Mouse (Mus musculus) kidney, adult 2 months (tissue): ENCODE data around the gene Kalrn. TPM values are rescaled to one million over a fixed set of nuclear protein-coding genes. Genes with fewer than 3 reads are reported as not detected.

Experiments used
- DNase-seq: peaks from one replicate; pipeline ENCODE4 v3.0.0; 2021
- H3K27ac ChIP-seq: fragments of 200-500 bp; 2 replicates; pipeline ENCODE4 v1.5.1; 2012; ENCODE audit warnings: low read depth, low read length, control low read depth, inconsistent platforms; ENCODE audit not compliant: insufficient read depth
- H3K27me3 ChIP-seq: fragments of 200-500 bp; replicated peaks from 2 replicates; pipeline ENCODE4 v1.6.1; 2012; ENCODE audit warnings: mild to moderate bottlenecking, moderate library complexity, low read length, inconsistent platforms; ENCODE audit not compliant: control insufficient read depth, insufficient read depth
- H3K36me3 ChIP-seq: fragments of 200-500 bp; 2 replicates; pipeline ENCODE4 v1.6.1; 2012; ENCODE audit warnings: mild to moderate bottlenecking, moderate library complexity, low read length, inconsistent platforms; ENCODE audit not compliant: control insufficient read depth, insufficient read depth
- H3K4me1 ChIP-seq: fragments of 200-500 bp; 2 replicates; pipeline ENCODE4 v1.6.1; 2011; ENCODE audit warnings: low read length; ENCODE audit not compliant: control insufficient read depth, insufficient read depth
- H3K4me3 ChIP-seq: fragments of 200-500 bp; 2 replicates; pipeline ENCODE4 v1.5.1; 2011; ENCODE audit warnings: mild to moderate bottlenecking, low read depth, low read length, control low read depth; ENCODE audit not compliant: insufficient read depth
- CTCF ChIP-seq: fragments of 200-500 bp; conservative IDR thresholded peaks from 2 replicates; pipeline ENCODE4 v1.5.1; 2011; ENCODE audit warnings: low read depth, mild to moderate bottlenecking, control low read depth, low read length, moderate library complexity, mixed read lengths; ENCODE audit not compliant: insufficient read depth, insufficient read length
- POLR2A ChIP-seq: fragments of 200-500 bp; IDR thresholded peaks from one replicate; pipeline ENCODE4 v1.6.1; 2011; ENCODE audit warnings: low read depth, low read length, control low read depth
- WGBS: fragments of 180-500 bp; shearing (Covaris S2); methylation state at CpG from one replicate; pipeline ENCODE4 v1.1.7; 2018; 5-methylcytosine and 5-hydroxymethylcytosine counted together
- polyA plus RNA-seq: library from polyadenylated mRNA; depleted of rRNA; stranded (reverse); fragments of >200 nt; gene quantifications from 2 replicates; pipeline ENCODE4 v1.2.3, GENCODE M21; 2012

The Kalrn gene
- polyA plus RNA-seq, 1 experiment, result 8.6 TPM

DNA sequence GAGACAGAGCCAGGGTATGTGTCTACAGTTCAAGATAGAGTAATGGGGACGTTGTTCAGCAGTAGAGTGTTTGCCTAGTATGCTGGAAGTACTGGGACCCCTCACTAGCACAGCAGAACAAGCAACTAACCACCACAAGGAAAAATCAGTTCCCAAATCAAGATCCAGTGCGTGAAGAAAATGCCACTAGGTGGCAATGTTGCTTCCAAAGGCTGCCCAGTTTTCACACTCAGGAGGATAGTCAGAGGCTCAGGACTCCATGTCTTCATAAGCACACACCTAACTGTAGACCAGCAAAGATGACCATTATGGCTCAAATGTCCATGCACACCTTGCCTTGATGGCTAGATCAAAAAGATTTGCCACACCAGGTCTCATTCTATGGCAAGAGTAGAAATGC is 454.0 kb downstream of the Kalrn start:
- H3K27me3 ChIP-seq, result no peaks in the 10 kb centered on the region

DNA sequence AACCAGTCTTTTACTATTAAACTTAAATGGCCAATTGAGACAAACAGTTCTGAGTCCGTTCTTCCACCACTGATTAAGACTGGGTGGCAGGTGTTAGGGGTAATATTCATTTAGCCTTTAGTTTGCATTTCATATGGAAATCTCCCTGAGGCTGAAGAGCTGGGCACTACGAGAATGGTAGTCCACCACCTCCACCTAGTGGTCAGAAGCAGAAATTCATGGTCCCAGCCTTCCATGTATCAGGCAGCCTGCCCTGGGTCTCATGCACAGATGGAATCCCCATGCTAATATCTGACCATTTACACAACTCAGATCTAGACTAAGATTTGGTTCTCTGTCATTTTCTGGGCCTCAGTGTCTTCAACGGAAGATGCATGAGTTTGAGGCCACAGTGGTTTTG is 458.7 kb downstream of the Kalrn start:
- no peaks in the 10 kb centered on the region for H3K36me3 ChIP-seq
- 10% methylated on average over 3 of the region's 3 CpGs for WGBS
- TF ChIP-seq POLR2A (no peak), CTCF (peak; percentile 95)
- no peak overlapping the region for H3K27ac ChIP-seq
- H3K27me3 ChIP-seq, result no peaks in the 10 kb centered on the region
- DNase-seq, result peak; percentile 67
- H3K4me1 ChIP-seq, result no peaks in the 10 kb centered on the region
- no peak overlapping the region for H3K4me3 ChIP-seq

More for the DNA sequence above, 454.0 kb downstream of the Kalrn start:
- peak; percentile 66 for TF ChIP-seq CTCF
- no peak for TF ChIP-seq POLR2A
- H3K27ac ChIP-seq, result no peak overlapping the region
- DNase-seq, result peak; percentile 38
- H3K4me3 ChIP-seq, result no peak overlapping the region
- H3K36me3 ChIP-seq, result no peaks in the 10 kb centered on the region
- H3K4me1 ChIP-seq, result no peaks in the 10 kb centered on the region
- 32% methylated on average over 2 of the region's 2 CpGs for WGBS

DNA sequence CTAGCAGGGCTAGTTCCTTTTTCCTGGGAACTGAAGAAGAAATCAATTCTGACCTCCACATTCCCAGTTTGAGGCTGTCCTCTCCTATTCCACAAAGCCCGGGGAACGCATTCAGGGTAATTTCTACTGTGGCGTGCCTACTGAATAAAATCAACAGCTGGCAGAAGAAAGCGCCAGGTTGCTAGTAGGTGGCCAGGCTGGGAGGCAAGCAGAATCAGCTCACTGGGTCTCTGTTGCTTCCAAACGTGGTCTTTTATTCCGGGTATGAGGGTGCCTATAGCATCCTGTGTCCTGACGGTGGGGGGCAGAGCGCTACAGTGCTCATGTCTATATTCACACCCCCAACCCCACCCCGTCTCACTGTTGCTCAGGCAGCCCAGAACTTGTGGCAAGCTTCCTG is 460.2 kb downstream of the Kalrn start:
- no peak for DNase-seq
- Histone ChIP-seq H3K27ac (no peak overlapping the region), H3K27me3 (no peaks in the 10 kb centered on the region), H3K4me1 (no peaks in the 10 kb centered on the region), H3K36me3 (no peaks in the 10 kb centered on the region), H3K4me3 (no peak overlapping the region)
- WGBS, result 92% methylated on average over 9 of the region's 9 CpGs
- TF ChIP-seq CTCF (no peak), POLR2A (no peak)

DNA sequence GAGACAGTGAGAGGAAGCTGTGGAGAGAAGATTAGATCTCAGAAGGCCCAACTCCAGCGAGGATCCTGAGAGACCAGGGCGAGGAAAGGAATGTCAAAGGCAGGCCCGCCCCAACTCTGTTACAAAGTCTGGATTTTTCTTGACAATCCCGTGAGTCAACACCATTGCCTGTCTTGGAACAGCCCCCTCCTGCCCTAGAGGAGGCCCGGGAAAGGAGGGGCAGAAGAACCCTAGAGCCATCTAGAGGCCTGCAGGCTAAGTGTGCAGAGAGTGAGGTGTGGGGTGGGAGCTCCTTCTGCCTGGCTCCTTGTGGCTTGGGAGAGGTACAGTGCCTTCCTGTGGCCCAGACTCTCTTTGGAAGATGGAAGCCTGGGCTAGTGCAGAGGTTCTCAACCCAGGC is 460.8 kb downstream of the Kalrn start:
- DNase-seq, result no peak
- H3K27me3 ChIP-seq, result no peaks in the 10 kb centered on the region
- no peaks in the 10 kb centered on the region for H3K36me3 ChIP-seq
- no peak overlapping the region for H3K4me3 ChIP-seq
- no peaks in the 10 kb centered on the region for H3K4me1 ChIP-seq
- peak; percentile 41; the same call in 1 of the 2 replicates for TF ChIP-seq CTCF
- TF ChIP-seq POLR2A, result no peak
- no peak overlapping the region for H3K27ac ChIP-seq
- WGBS, result 54% methylated on average over 5 of the region's 5 CpGs

DNA sequence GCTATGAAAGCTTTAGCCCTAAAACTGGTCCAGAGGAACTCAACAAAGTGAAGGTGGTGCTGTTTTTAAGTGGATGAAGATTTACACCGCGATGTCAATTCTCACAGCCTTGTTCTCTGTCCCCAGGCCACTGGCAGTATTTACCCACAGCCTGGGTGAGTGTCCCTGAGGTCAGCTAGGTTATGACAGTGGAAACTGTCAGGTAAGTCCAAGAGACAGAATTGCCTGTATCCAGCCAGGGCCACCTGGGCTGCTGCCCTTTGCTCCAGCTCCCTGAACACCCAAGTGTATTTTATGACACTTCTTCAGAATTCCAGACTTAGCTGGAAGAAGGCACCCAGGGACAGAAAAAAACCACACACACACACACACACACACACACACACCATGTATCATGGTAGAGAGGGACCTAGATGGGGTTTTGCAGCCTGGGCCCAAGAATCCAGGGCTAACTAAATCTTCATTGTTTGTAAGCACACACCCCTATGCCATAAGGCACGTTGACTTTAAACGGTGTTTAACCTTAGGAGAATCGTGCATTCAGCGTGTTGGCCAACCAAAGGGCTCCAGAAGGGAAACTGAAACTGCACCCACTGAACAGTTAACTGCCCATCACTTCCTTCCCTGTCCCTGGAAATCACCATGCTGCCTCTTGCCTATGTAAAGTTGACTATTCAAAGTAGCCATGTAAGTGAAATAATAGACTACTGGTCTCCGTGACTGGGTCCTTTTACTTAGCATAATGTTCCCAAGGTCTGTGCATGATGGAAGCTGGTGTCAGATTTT is 462.3 kb downstream of the Kalrn start:
- no peaks in the 10 kb centered on the region for H3K27me3 ChIP-seq
- H3K4me3 ChIP-seq, result no peak overlapping the region
- no peaks in the 10 kb centered on the region for H3K4me1 ChIP-seq
- H3K27ac ChIP-seq, result no peak overlapping the region
- TF ChIP-seq POLR2A (no peak), CTCF (no peak)
- 74% methylated on average over 7 of the region's 7 CpGs for WGBS
- H3K36me3 ChIP-seq, result no peaks in the 10 kb centered on the region
- no peak for DNase-seq

DNA sequence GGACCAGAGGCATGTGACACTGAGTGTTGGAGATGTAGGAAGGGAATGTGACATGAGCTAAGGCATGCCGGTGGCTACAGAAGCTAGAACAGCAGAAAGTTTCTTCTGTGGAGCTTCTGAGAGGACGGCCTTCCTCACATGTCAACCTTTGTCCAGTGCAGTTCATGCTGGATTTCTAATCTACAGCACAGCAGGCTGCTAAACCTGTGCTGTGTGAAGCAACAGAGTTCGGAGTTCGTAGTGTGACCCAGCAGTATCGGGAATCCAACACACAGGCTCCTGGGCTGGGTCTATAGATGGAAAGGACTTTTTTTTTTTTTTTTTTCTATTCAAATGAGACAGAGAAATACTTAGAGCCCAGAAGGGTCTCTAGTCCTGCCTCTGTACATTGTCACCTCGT is 468.9 kb downstream of the Kalrn start:
- DNase-seq, result no peak

DNA sequence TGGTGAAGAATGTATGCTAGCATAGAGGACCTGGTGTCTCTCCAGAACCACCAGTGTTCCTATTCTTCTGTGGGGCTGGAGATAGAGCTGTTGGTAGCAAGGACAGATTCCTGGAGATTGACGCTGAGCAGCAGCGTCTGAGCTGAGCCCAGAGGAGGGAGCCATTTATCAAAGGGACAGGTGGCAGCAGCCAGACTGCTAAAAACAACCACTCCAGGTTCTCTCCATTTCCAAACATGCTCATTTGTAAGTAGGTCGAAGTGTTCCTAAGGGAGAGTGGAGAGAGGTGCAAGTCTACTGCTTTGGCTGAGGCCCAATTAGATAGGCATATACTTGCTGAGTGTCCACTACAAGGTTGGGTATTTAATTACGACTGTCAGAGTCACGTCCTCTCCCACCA is 470.6 kb downstream of the Kalrn start:
- no peak overlapping the region for H3K4me3 ChIP-seq
- H3K36me3 ChIP-seq, result no peaks in the 10 kb centered on the region
- DNase-seq, result no peak
- 68% methylated on average over 5 of the region's 5 CpGs for WGBS
- no peaks in the 10 kb centered on the region for H3K4me1 ChIP-seq
- H3K27me3 ChIP-seq, result no peaks in the 10 kb centered on the region
- no peak for TF ChIP-seq CTCF
- no peak for TF ChIP-seq POLR2A
- H3K27ac ChIP-seq, result no peak overlapping the region

More for the DNA sequence above, 468.9 kb downstream of the Kalrn start:
- Histone ChIP-seq H3K4me1 (no peaks in the 10 kb centered on the region), H3K27ac (no peak overlapping the region), H3K4me3 (no peak overlapping the region), H3K36me3 (no peaks in the 10 kb centered on the region), H3K27me3 (no peaks in the 10 kb centered on the region)
- no peak for TF ChIP-seq CTCF
- TF ChIP-seq POLR2A, result no peak
- WGBS, result 78% methylated on average over 6 of the region's 6 CpGs
